Mouse (Mus musculus): ENCODE measurements around the gene Elmo1. TPM values are rescaled to one million over a fixed set of nuclear protein-coding genes. Genes with fewer than 3 reads are reported as not detected.

Gene Elmo1
- polyA plus RNA-seq, 1 experiment from 2014 or later, result 43.2 TPM

GRCm38 (mm10) chr13:20238743-20239142 lies 148.3 kb downstream of the Elmo1 start:
- 89% methylated on average over 3 of the region's 3 CpGs for WGBS
- no peak for ATAC-seq
- H3K9ac ChIP-seq (ENCODE audit: low read depth, low read length), result no peak overlapping the region
- H3K4me3 ChIP-seq (ENCODE audit: low read depth, low read length), result no peak overlapping the region
- no peak overlapping the region for H3K4me2 ChIP-seq (ENCODE audit: low read length)
- H3K36me3 ChIP-seq (ENCODE audit: control insufficient read depth, insufficient read depth, low read length), result no peaks in the 10 kb centered on the region
- no peaks in the 10 kb centered on the region for H3K9me3 ChIP-seq (replicated peaks; ENCODE audit: control insufficient read depth, low read length, poor library complexity, severe bottlenecking)
- no peaks in the 10 kb centered on the region for H3K27me3 ChIP-seq (ENCODE audit: control insufficient read depth, insufficient read depth, low read depth, low read length)
- no peak overlapping the region for H3K27ac ChIP-seq (ENCODE audit: low read length)
- no peaks in the 10 kb centered on the region for H3K4me1 ChIP-seq (ENCODE audit: control insufficient read depth, insufficient read depth, low read length)

- Histone ChIP-seq H3K4me2 (ENCODE audit: low read length) (no peak overlapping the region), H3K4me3 (ENCODE audit: low read depth, low read length) (no peak overlapping the region), H3K27ac (ENCODE audit: low read length) (no peak overlapping the region), H3K36me3 (ENCODE audit: control insufficient read depth, insufficient read depth, low read length) (no peaks in the 10 kb centered on the region), H3K4me1 (ENCODE audit: control insufficient read depth, insufficient read depth, low read length) (no peaks in the 10 kb centered on the region), H3K9me3 (replicated peaks; ENCODE audit: control insufficient read depth, low read length, poor library complexity, severe bottlenecking) (no peaks in the 10 kb centered on the region), H3K27me3 (ENCODE audit: control insufficient read depth, insufficient read depth, low read depth, low read length) (no peaks in the 10 kb centered on the region), H3K9ac (ENCODE audit: low read depth, low read length) (no peak overlapping the region)
- ATAC-seq, result no peak
Measured at GRCm38 (mm10) chr13:20250069-20250668, 159.8 kb downstream of the Elmo1 start.

- Histone ChIP-seq H3K27me3 (ENCODE audit: control insufficient read depth, insufficient read depth, low read depth, low read length) (no peaks in the 10 kb centered on the region), H3K9ac (ENCODE audit: low read depth, low read length) (no peak overlapping the region), H3K9me3 (replicated peaks; ENCODE audit: control insufficient read depth, low read length, poor library complexity, severe bottlenecking) (no peaks in the 10 kb centered on the region), H3K4me2 (ENCODE audit: low read length) (no peak overlapping the region), H3K4me1 (ENCODE audit: control insufficient read depth, insufficient read depth, low read length) (no peaks in the 10 kb centered on the region), H3K27ac (ENCODE audit: low read length) (0 out of 2 replicates have a peak overlapping the region, but pooled peaks have one; percentile 12), H3K36me3 (ENCODE audit: control insufficient read depth, insufficient read depth, low read length) (no peaks in the 10 kb centered on the region), H3K4me3 (ENCODE audit: low read depth, low read length) (no peak overlapping the region)
- ATAC-seq, result no peak
- 64% methylated on average over 6 of the region's 6 CpGs for WGBS
Measured at GRCm38 (mm10) chr13:20254911-20255310, 164.5 kb downstream of the Elmo1 start.

- H3K27ac ChIP-seq (ENCODE audit: low read length), result 0 out of 2 replicates have a peak overlapping the region, but pooled peaks have one; percentile 12
- no peaks in the 10 kb centered on the region for H3K27me3 ChIP-seq (ENCODE audit: control insufficient read depth, insufficient read depth, low read depth, low read length)
- WGBS, result 86% methylated on average over 3 of the region's 3 CpGs
- no peak for ATAC-seq
- no peaks in the 10 kb centered on the region for H3K9me3 ChIP-seq (replicated peaks; ENCODE audit: control insufficient read depth, low read length, poor library complexity, severe bottlenecking)
- H3K9ac ChIP-seq (ENCODE audit: low read depth, low read length), result no peak overlapping the region
- H3K4me2 ChIP-seq (ENCODE audit: low read length), result no peak overlapping the region
- H3K36me3 ChIP-seq (ENCODE audit: control insufficient read depth, insufficient read depth, low read length), result no peaks in the 10 kb centered on the region
- no peak overlapping the region for H3K4me3 ChIP-seq (ENCODE audit: low read depth, low read length)
- H3K4me1 ChIP-seq (ENCODE audit: control insufficient read depth, insufficient read depth, low read length), result no peaks in the 10 kb centered on the region
Measured at GRCm38 (mm10) chr13:20255380-20255779, 165.0 kb downstream of the Elmo1 start.

GRCm38 (mm10) chr13:20256613-20257012 lies 166.2 kb downstream of the Elmo1 start:
- ATAC-seq, result no peak
- 96% methylated on average over 4 of the region's 4 CpGs for WGBS

GRCm38 (mm10) chr13:20257562-20258525 lies 167.4 kb downstream of the Elmo1 start:
- WGBS, result 81% methylated on average over 8 of the region's 8 CpGs
- Histone ChIP-seq H3K4me3 (ENCODE audit: low read depth, low read length) (no peak overlapping the region), H3K27ac (ENCODE audit: low read length) (no peak overlapping the region), H3K9ac (ENCODE audit: low read depth, low read length) (no peak overlapping the region), H3K36me3 (ENCODE audit: control insufficient read depth, insufficient read depth, low read length) (no peaks in the 10 kb centered on the region), H3K4me1 (ENCODE audit: control insufficient read depth, insufficient read depth, low read length) (no peaks in the 10 kb centered on the region), H3K4me2 (ENCODE audit: low read length) (no peak overlapping the region), H3K9me3 (replicated peaks; ENCODE audit: control insufficient read depth, low read length, poor library complexity, severe bottlenecking) (no peaks in the 10 kb centered on the region), H3K27me3 (ENCODE audit: control insufficient read depth, insufficient read depth, low read depth, low read length) (no peaks in the 10 kb centered on the region)
- ATAC-seq, result 0 out of 2 replicates have a peak, but pooled peaks have one; percentile 39

More at GRCm38 (mm10) chr13:20256613-20257012, 166.2 kb downstream of the Elmo1 start:
- H3K27me3 ChIP-seq (ENCODE audit: control insufficient read depth, insufficient read depth, low read depth, low read length), result no peaks in the 10 kb centered on the region
- no peak overlapping the region for H3K27ac ChIP-seq (ENCODE audit: low read length)
- no peak overlapping the region for H3K9ac ChIP-seq (ENCODE audit: low read depth, low read length)
- H3K4me2 ChIP-seq (ENCODE audit: low read length), result no peak overlapping the region
- no peaks in the 10 kb centered on the region for H3K4me1 ChIP-seq (ENCODE audit: control insufficient read depth, insufficient read depth, low read length)
- H3K9me3 ChIP-seq (replicated peaks; ENCODE audit: control insufficient read depth, low read length, poor library complexity, severe bottlenecking), result no peaks in the 10 kb centered on the region
- no peaks in the 10 kb centered on the region for H3K36me3 ChIP-seq (ENCODE audit: control insufficient read depth, insufficient read depth, low read length)
- H3K4me3 ChIP-seq (ENCODE audit: low read depth, low read length), result no peak overlapping the region

- H3K27me3 ChIP-seq (ENCODE audit: control insufficient read depth, insufficient read depth, low read depth, low read length), result no peaks in the 10 kb centered on the region
- no peaks in the 10 kb centered on the region for H3K4me1 ChIP-seq (ENCODE audit: control insufficient read depth, insufficient read depth, low read length)
- no peak overlapping the region for H3K4me3 ChIP-seq (ENCODE audit: low read depth, low read length)
- no peaks in the 10 kb centered on the region for H3K36me3 ChIP-seq (ENCODE audit: control insufficient read depth, insufficient read depth, low read length)
- H3K9me3 ChIP-seq (replicated peaks; ENCODE audit: control insufficient read depth, low read length, poor library complexity, severe bottlenecking), result no peaks in the 10 kb centered on the region
- no peak for ATAC-seq
- H3K4me2 ChIP-seq (ENCODE audit: low read length), result no peak overlapping the region
- H3K27ac ChIP-seq (ENCODE audit: low read length), result no peak overlapping the region
- no peak overlapping the region for H3K9ac ChIP-seq (ENCODE audit: low read depth, low read length)
- 100% methylated on average over 1 of the region's 1 CpGs for WGBS
Measured at GRCm38 (mm10) chr13:20263173-20263572, 172.8 kb downstream of the Elmo1 start.

GRCm38 (mm10) chr13:20270148-20270547 lies 179.8 kb downstream of the Elmo1 start:
- Histone ChIP-seq H3K27me3 (ENCODE audit: control insufficient read depth, insufficient read depth, low read depth, low read length) (no peaks in the 10 kb centered on the region), H3K36me3 (ENCODE audit: control insufficient read depth, insufficient read depth, low read length) (no peaks in the 10 kb centered on the region), H3K4me2 (ENCODE audit: low read length) (no peak overlapping the region), H3K9me3 (replicated peaks; ENCODE audit: control insufficient read depth, low read length, poor library complexity, severe bottlenecking) (no peaks in the 10 kb centered on the region), H3K9ac (ENCODE audit: low read depth, low read length) (no peak overlapping the region), H3K4me1 (ENCODE audit: control insufficient read depth, insufficient read depth, low read length) (no peaks in the 10 kb centered on the region), H3K4me3 (ENCODE audit: low read depth, low read length) (no peak overlapping the region), H3K27ac (ENCODE audit: low read length) (no peak overlapping the region)
- WGBS, result 55% methylated on average over 6 of the region's 6 CpGs
- ATAC-seq, result no peak

- no peak overlapping the region for H3K9ac ChIP-seq (ENCODE audit: low read depth, low read length)
- H3K27ac ChIP-seq (ENCODE audit: low read length), result no peak overlapping the region
- H3K4me2 ChIP-seq (ENCODE audit: low read length), result no peak overlapping the region
- no peaks in the 10 kb centered on the region for H3K4me1 ChIP-seq (ENCODE audit: control insufficient read depth, insufficient read depth, low read length)
- no peak overlapping the region for H3K4me3 ChIP-seq (ENCODE audit: low read depth, low read length)
- no peaks in the 10 kb centered on the region for H3K9me3 ChIP-seq (replicated peaks; ENCODE audit: control insufficient read depth, low read length, poor library complexity, severe bottlenecking)
- ATAC-seq, result peak; percentile 81
- no peaks in the 10 kb centered on the region for H3K27me3 ChIP-seq (ENCODE audit: control insufficient read depth, insufficient read depth, low read depth, low read length)
- H3K36me3 ChIP-seq (ENCODE audit: control insufficient read depth, insufficient read depth, low read length), result no peaks in the 10 kb centered on the region
- 56% methylated on average over 3 of the region's 3 CpGs for WGBS
Measured at GRCm38 (mm10) chr13:20271799-20272198, 181.4 kb downstream of the Elmo1 start.

All from midbrain, embryonic 16.5 days (tissue).